Mouse (Mus musculus): ENCODE results near the gene Appl1. TPM values are rescaled to one million over a fixed set of nuclear protein-coding genes. Genes with fewer than 3 reads are reported as not detected.

The Appl1 gene
- polyA plus RNA-seq, 1 experiment from 2014 or later: 32.7 TPM

- WGBS: 10% methylated on average over 16 of the region's 16 CpGs
- no peaks in the 10 kb centered on the region for H3K36me3 ChIP-seq (ENCODE audit: control insufficient read depth, insufficient read depth, low read length)
- H3K9me3 ChIP-seq (ENCODE audit: control insufficient read depth, low read length): no peaks in the 10 kb centered on the region
- H3K9ac ChIP-seq (ENCODE audit: low read length): peak within 1 kb of the TSS; percentile 14; the same call in 1 of the 2 replicates
- no peaks in the 10 kb centered on the region for H3K4me1 ChIP-seq (ENCODE audit: control insufficient read depth, insufficient read depth, low read length)
- ATAC-seq (ENCODE audit: insufficient read depth, low FRiP score, low TSS enrichment): no peak
- no peak within 1 kb of the TSS for H3K27ac ChIP-seq (ENCODE audit: low read depth, low read length)
- DNase-seq (ENCODE audit: low spot score): peak; percentile 66
- H3K27me3 ChIP-seq (ENCODE audit: control insufficient read depth, insufficient read depth, low read length): no peaks in the 10 kb centered on the region
- H3K4me2 ChIP-seq (ENCODE audit: low read depth): peak within 1 kb of the TSS; percentile 41
- peak within 1 kb of the TSS; percentile 23 for H3K4me3 ChIP-seq (ENCODE audit: low read depth, low read length)
Measured at GRCm38 (mm10) chr14:26994211-26994741, 23.2 kb upstream of the Appl1 start, which contains the start of gene Hesx1. Gene Hesx1 (plus strand): TSS chr14:26994416.

DNA sequence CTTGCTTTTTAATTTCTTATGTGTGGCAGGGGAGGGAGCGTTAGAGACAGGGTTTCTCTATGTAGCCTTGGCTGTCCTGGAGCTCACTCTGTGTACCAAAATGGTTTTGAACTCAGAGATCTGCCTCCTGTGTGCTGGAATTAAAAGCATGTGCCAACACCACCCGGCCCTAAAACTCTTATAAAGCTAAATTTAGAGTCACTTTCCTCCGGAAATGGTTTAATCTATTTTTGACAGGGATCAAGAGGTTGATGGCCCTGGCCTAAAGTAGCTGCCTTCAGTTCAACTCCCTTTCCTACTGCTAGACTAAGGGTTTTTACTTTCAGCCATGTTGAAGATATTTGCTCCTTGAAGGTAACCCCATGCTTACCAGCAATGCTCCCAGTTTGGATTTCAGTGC, 22.4 kb upstream of the Appl1 start:
- Histone ChIP-seq H3K4me2 (ENCODE audit: low read depth) (no peak overlapping the region), H3K9ac (ENCODE audit: low read length) (no peak overlapping the region), H3K9me3 (ENCODE audit: control insufficient read depth, low read length) (no peaks in the 10 kb centered on the region), H3K27ac (ENCODE audit: low read depth, low read length) (no peak overlapping the region), H3K4me3 (ENCODE audit: low read depth, low read length) (no peak overlapping the region), H3K4me1 (ENCODE audit: control insufficient read depth, insufficient read depth, low read length) (no peaks in the 10 kb centered on the region), H3K36me3 (ENCODE audit: control insufficient read depth, insufficient read depth, low read length) (no peaks in the 10 kb centered on the region), H3K27me3 (ENCODE audit: control insufficient read depth, insufficient read depth, low read length) (no peaks in the 10 kb centered on the region)
- 77% methylated on average over 3 of the region's 3 CpGs for WGBS
- DNase-seq (ENCODE audit: low spot score): no peak
- no peak for ATAC-seq (ENCODE audit: insufficient read depth, low FRiP score, low TSS enrichment)

DNA sequence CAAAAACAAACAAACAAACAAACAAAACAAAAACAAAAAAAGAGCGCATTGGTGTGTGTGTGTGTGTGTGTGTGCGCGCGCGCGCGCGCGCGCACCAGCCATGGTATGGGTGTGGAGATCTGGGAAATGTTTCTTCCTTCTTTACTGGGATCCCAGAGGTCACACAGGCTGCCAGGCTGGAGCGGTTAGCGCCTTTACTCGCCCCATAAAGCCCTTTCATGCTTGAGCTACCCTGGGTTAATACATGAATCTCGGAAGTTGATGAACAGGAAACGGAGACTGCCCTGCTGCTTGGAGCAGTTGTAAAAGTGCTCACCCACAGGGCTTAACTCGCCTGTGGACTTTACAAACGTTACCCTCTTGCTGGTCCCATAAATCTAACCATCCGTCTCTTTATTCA, 20.6 kb upstream of the Appl1 start:
- no peak overlapping the region for H3K27ac ChIP-seq (ENCODE audit: low read depth, low read length)
- no peaks in the 10 kb centered on the region for H3K9me3 ChIP-seq (ENCODE audit: control insufficient read depth, low read length)
- no peak for DNase-seq (ENCODE audit: low spot score)
- no peaks in the 10 kb centered on the region for H3K27me3 ChIP-seq (ENCODE audit: control insufficient read depth, insufficient read depth, low read length)
- 50% methylated on average over 18 of the region's 18 CpGs for WGBS
- H3K36me3 ChIP-seq (ENCODE audit: control insufficient read depth, insufficient read depth, low read length): no peaks in the 10 kb centered on the region
- no peak overlapping the region for H3K4me3 ChIP-seq (ENCODE audit: low read depth, low read length)
- H3K4me2 ChIP-seq (ENCODE audit: low read depth): no peak overlapping the region
- no peaks in the 10 kb centered on the region for H3K4me1 ChIP-seq (ENCODE audit: control insufficient read depth, insufficient read depth, low read length)
- H3K9ac ChIP-seq (ENCODE audit: low read length): no peak overlapping the region
- no peak for ATAC-seq (ENCODE audit: insufficient read depth, low FRiP score, low TSS enrichment)

GRCm38 (mm10) chr14:26988694-26989093, 17.7 kb upstream of the Appl1 start:
- Histone ChIP-seq H3K4me3 (ENCODE audit: low read depth, low read length) (no peak overlapping the region), H3K4me2 (ENCODE audit: low read depth) (no peak overlapping the region), H3K36me3 (ENCODE audit: control insufficient read depth, insufficient read depth, low read length) (no peaks in the 10 kb centered on the region), H3K9me3 (ENCODE audit: control insufficient read depth, low read length) (no peaks in the 10 kb centered on the region), H3K4me1 (ENCODE audit: control insufficient read depth, insufficient read depth, low read length) (no peaks in the 10 kb centered on the region), H3K27me3 (ENCODE audit: control insufficient read depth, insufficient read depth, low read length) (no peaks in the 10 kb centered on the region), H3K27ac (ENCODE audit: low read depth, low read length) (no peak overlapping the region), H3K9ac (ENCODE audit: low read length) (no peak overlapping the region)
- ATAC-seq (ENCODE audit: insufficient read depth, low FRiP score, low TSS enrichment): no peak
- no peak for DNase-seq (ENCODE audit: low spot score)
- WGBS: 79% methylated on average over 2 of the region's 2 CpGs

- H3K27me3 ChIP-seq (ENCODE audit: control insufficient read depth, insufficient read depth, low read length): no peaks in the 10 kb centered on the region
- H3K4me2 ChIP-seq (ENCODE audit: low read depth): no peak overlapping the region
- 74% methylated on average over 5 of the region's 5 CpGs for WGBS
- DNase-seq (ENCODE audit: low spot score): no peak
- H3K9me3 ChIP-seq (ENCODE audit: control insufficient read depth, low read length): no peaks in the 10 kb centered on the region
- H3K36me3 ChIP-seq (ENCODE audit: control insufficient read depth, insufficient read depth, low read length): no peaks in the 10 kb centered on the region
- no peaks in the 10 kb centered on the region for H3K4me1 ChIP-seq (ENCODE audit: control insufficient read depth, insufficient read depth, low read length)
- no peak for ATAC-seq (ENCODE audit: insufficient read depth, low FRiP score, low TSS enrichment)
- no peak overlapping the region for H3K27ac ChIP-seq (ENCODE audit: low read depth, low read length)
- H3K9ac ChIP-seq (ENCODE audit: low read length): no peak overlapping the region
- H3K4me3 ChIP-seq (ENCODE audit: low read depth, low read length): no peak overlapping the region
Measured at GRCm38 (mm10) chr14:26982150-26982530, 11.1 kb upstream of the Appl1 start.

DNA sequence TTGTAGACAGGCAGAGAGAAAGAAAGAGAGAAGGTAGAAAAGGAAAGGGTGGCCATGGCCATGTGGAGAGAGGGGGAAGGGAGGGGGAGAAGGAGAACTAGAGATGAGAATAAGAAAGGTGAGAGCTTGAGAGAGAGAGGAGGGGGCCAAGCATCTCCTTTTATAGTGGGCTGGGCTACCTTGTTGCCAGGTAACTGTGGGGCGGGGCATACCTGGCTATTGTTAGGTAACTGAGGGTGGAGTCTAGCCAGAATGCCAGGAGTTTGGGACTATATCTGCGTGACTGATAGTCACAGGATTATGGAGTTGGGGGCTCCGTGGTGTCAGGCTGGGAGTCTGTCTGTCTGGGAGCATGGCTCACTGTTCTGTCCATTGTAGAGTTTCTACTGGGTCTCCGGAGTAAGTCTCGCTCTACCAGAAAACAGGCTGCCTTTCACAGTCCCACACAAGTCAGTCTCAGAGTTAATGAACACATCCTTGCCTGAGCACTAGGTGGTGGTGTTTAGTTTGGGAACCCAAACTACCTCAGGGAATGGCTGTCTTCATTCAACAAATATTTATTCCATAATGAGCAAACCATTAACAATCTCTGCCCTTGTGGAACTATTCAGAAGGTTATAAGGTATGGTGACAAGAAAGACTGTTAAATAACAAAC, 10.6 kb upstream of the Appl1 start:
- DNase-seq (ENCODE audit: low spot score) (no peak), ATAC-seq (ENCODE audit: insufficient read depth, low FRiP score, low TSS enrichment) (no peak)
- WGBS: 64% methylated on average over 5 of the region's 5 CpGs

DNA sequence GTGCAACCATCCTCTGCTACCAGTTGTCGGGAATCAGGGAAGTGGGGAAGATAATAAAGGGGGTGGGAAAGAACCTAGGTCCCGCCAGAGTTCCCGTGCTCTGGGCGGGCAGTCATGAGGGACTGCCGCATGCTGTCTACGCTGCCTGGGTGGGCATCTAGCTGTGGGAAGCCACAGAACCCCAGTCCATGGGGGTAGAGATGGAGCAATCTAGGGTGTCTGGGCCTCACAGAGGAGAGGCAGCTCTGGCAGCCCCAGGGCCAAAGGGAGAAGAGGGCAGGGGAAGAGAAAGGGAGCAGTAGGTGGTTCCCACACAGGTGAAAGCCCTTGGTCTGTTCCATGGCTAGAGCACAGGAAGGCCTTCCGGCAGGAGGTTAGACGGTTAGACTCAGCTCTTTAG, 10.0 kb upstream of the Appl1 start:
- no peak for DNase-seq (ENCODE audit: low spot score)
- H3K9me3 ChIP-seq (ENCODE audit: control insufficient read depth, low read length): no peaks in the 10 kb centered on the region
- no peak overlapping the region for H3K9ac ChIP-seq (ENCODE audit: low read length)
- H3K4me2 ChIP-seq (ENCODE audit: low read depth): no peak overlapping the region
- H3K27me3 ChIP-seq (ENCODE audit: control insufficient read depth, insufficient read depth, low read length): no peaks in the 10 kb centered on the region
- 96% methylated on average over 8 of the region's 8 CpGs for WGBS
- H3K4me1 ChIP-seq (ENCODE audit: control insufficient read depth, insufficient read depth, low read length): 0 out of 2 replicates have a peak, but pooled peaks cover 3% of the 10 kb centered on the region
- H3K27ac ChIP-seq (ENCODE audit: low read depth, low read length): no peak overlapping the region
- no peak for ATAC-seq (ENCODE audit: insufficient read depth, low FRiP score, low TSS enrichment)
- no peaks in the 10 kb centered on the region for H3K36me3 ChIP-seq (ENCODE audit: control insufficient read depth, insufficient read depth, low read length)
- no peak overlapping the region for H3K4me3 ChIP-seq (ENCODE audit: low read depth, low read length)

More for the DNA sequence above, 10.6 kb upstream of the Appl1 start:
- Histone ChIP-seq H3K4me2 (ENCODE audit: low read depth) (no peak overlapping the region), H3K4me3 (ENCODE audit: low read depth, low read length) (no peak overlapping the region), H3K27me3 (ENCODE audit: control insufficient read depth, insufficient read depth, low read length) (no peaks in the 10 kb centered on the region), H3K27ac (ENCODE audit: low read depth, low read length) (no peak overlapping the region), H3K36me3 (ENCODE audit: control insufficient read depth, insufficient read depth, low read length) (no peaks in the 10 kb centered on the region), H3K9me3 (ENCODE audit: control insufficient read depth, low read length) (no peaks in the 10 kb centered on the region), H3K9ac (ENCODE audit: low read length) (no peak overlapping the region), H3K4me1 (ENCODE audit: control insufficient read depth, insufficient read depth, low read length) (0 out of 2 replicates have a peak, but pooled peaks cover 3% of the 10 kb centered on the region)

DNA sequence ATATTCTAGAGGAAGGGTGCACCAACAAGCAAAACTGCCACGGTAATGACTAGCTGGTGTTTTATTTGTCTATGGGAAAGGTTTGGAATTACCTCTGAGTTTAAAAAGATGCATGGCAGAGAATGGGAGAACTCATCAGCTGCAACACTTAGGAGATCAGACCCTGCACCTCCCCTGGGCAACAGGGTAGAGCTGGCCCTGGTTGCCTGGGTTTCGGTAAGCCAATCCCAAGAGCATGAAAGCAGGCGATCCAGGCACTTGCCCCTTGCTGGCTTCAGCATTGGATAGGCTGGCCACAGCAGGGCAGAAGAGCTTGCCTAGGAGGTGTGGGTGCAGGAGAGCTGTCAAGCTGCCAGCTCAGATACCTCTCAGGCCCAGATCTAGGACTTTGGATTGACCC, 8.8 kb upstream of the Appl1 start:
- Histone ChIP-seq H3K4me1 (ENCODE audit: control insufficient read depth, insufficient read depth, low read length) (0 out of 2 replicates have a peak, but pooled peaks cover 3% of the 10 kb centered on the region), H3K27me3 (ENCODE audit: control insufficient read depth, insufficient read depth, low read length) (no peaks in the 10 kb centered on the region), H3K4me2 (ENCODE audit: low read depth) (no peak overlapping the region), H3K27ac (ENCODE audit: low read depth, low read length) (no peak overlapping the region), H3K9ac (ENCODE audit: low read length) (no peak overlapping the region), H3K4me3 (ENCODE audit: low read depth, low read length) (no peak overlapping the region), H3K9me3 (ENCODE audit: control insufficient read depth, low read length) (no peaks in the 10 kb centered on the region), H3K36me3 (ENCODE audit: control insufficient read depth, insufficient read depth, low read length) (no peaks in the 10 kb centered on the region)
- WGBS: 91% methylated on average over 3 of the region's 3 CpGs
- no peak for DNase-seq (ENCODE audit: low spot score)
- ATAC-seq (ENCODE audit: insufficient read depth, low FRiP score, low TSS enrichment): no peak

GRCm38 (mm10) chr14:26977500-26977899, 6.5 kb upstream of the Appl1 start:
- Histone ChIP-seq H3K4me3 (ENCODE audit: low read depth, low read length) (no peak overlapping the region), H3K9ac (ENCODE audit: low read length) (no peak overlapping the region), H3K4me2 (ENCODE audit: low read depth) (no peak overlapping the region), H3K4me1 (ENCODE audit: control insufficient read depth, insufficient read depth, low read length) (0 out of 2 replicates have a peak, but pooled peaks cover 3% of the 10 kb centered on the region), H3K9me3 (ENCODE audit: control insufficient read depth, low read length) (no peaks in the 10 kb centered on the region), H3K36me3 (ENCODE audit: control insufficient read depth, insufficient read depth, low read length) (no peaks in the 10 kb centered on the region), H3K27me3 (ENCODE audit: control insufficient read depth, insufficient read depth, low read length) (no peaks in the 10 kb centered on the region), H3K27ac (ENCODE audit: low read depth, low read length) (no peak overlapping the region)
- no peak for ATAC-seq (ENCODE audit: insufficient read depth, low FRiP score, low TSS enrichment)
- no peak for DNase-seq (ENCODE audit: low spot score)
- 32% methylated on average over 2 of the region's 2 CpGs for WGBS
